Mouse (Mus musculus) midbrain, postnatal 0 days (tissue): ENCODE results near the gene Bbs7. TPM values are rescaled to one million over a fixed set of nuclear protein-coding genes. Genes with fewer than 3 reads are reported as not detected.

Source experiments
- ATAC-seq: fragments of 200-750 bp; cut with Nextera tagmentation; 2 replicates; pipeline ENCODE4 v1.8.0; 2017; ENCODE audit warnings: moderate number of reproducible peaks, mild to moderate bottlenecking, moderate TSS enrichment, moderate library complexity; ENCODE audit not compliant: low FRiP score
- DNase-seq: peaks from one replicate; pipeline ENCODE4 v3.0.0-alpha.2; 2015; ENCODE audit warnings: low spot score
- H3K27ac ChIP-seq: fragments of 300-500 bp; sonication (generic); 2 replicates; pipeline ENCODE4 v1.5.1; 2014; ENCODE audit warnings: low read depth, mild to moderate bottlenecking, low read length, mixed read lengths
- H3K27me3 ChIP-seq: fragments of 300-500 bp; sonication (generic); 2 replicates; pipeline ENCODE4 v1.6.1; 2014; ENCODE audit warnings: low read length, control low read depth, mixed read lengths; ENCODE audit not compliant: insufficient read depth
- H3K36me3 ChIP-seq: fragments of 300-500 bp; sonication (generic); 2 replicates; pipeline ENCODE4 v1.6.1; 2014; ENCODE audit warnings: low read length, control low read depth, mixed read lengths; ENCODE audit not compliant: insufficient read depth
- H3K4me1 ChIP-seq: fragments of 300-500 bp; sonication (generic); 2 replicates; pipeline ENCODE4 v1.6.1; 2014; ENCODE audit warnings: mild to moderate bottlenecking, control low read depth, antibody characterized with exemption, low read length, mixed read lengths; ENCODE audit not compliant: insufficient read depth
- H3K4me2 ChIP-seq: fragments of 300-500 bp; sonication (generic); 2 replicates; pipeline ENCODE4 v1.6.1; 2014; ENCODE audit warnings: low read depth, mild to moderate bottlenecking, low read length, mixed read lengths; ENCODE audit not compliant: poor library complexity, severe bottlenecking
- H3K4me3 ChIP-seq: fragments of 300-500 bp; sonication (generic); 2 replicates; pipeline ENCODE4 v1.5.1; 2014; ENCODE audit warnings: low read depth, mild to moderate bottlenecking, low read length, moderate library complexity
- H3K9ac ChIP-seq: fragments of 300-500 bp; sonication (generic); replicated peaks from 2 replicates; pipeline ENCODE4 v1.6.1; 2014; ENCODE audit warnings: mild to moderate bottlenecking, low read length, moderate library complexity, mixed read lengths; ENCODE audit not compliant: poor library complexity, severe bottlenecking
- H3K9me3 ChIP-seq: fragments of 300-500 bp; sonication (generic); 2 replicates; pipeline ENCODE4 v1.6.1; 2016; ENCODE audit warnings: low read length, control low read depth
- CTCF ChIP-seq: IDR thresholded peaks from 2 replicates; pipeline ENCODE4 v1.5.1; 2016; ENCODE audit warnings: antibody characterized with exemption, mild to moderate bottlenecking
- WGBS: fragments of 180-500 bp; shearing (Covaris S2); extraction: QIAGEN DNeasy Blood & Tissue Kit; methylation state at CpG from one replicate; pipeline ENCODE4 v1.1.7; 2014; 5-methylcytosine and 5-hydroxymethylcytosine counted together
- polyA plus RNA-seq: library from polyadenylated mRNA; unstranded; fragments of >200 nt; fragmentation: Nextera tagmentation; extraction: Ambion mirVana; gene quantifications from 2 replicates; pipeline ENCODE4 v1.2.1, GENCODE M21; 2015
- total RNA-seq: library from RNA; depleted of rRNA; stranded (reverse); fragments of >200 nt; gene quantifications from 2 replicates; pipeline ENCODE4 v1.2.3, GENCODE M21; 2014

Bbs7 gene
- total and polyA plus RNA-seq, 2 experiments from 2014 or later: 13.2 to 16.2 TPM

- DNase-seq: no peak
- no peak overlapping the region for H3K9ac ChIP-seq
- H3K27ac ChIP-seq: no peak overlapping the region
- H3K36me3 ChIP-seq: no peaks in the 10 kb centered on the region
- no peak overlapping the region for H3K4me3 ChIP-seq
- no peak overlapping the region for H3K4me2 ChIP-seq
- H3K27me3 ChIP-seq: no peaks in the 10 kb centered on the region
- no peaks in the 10 kb centered on the region for H3K9me3 ChIP-seq
- ATAC-seq: no peak
- 89% methylated on average over 2 of the region's 2 CpGs for WGBS
- TF ChIP-seq CTCF: no peak
- no peaks in the 10 kb centered on the region for H3K4me1 ChIP-seq
Measured at GRCm38 (mm10) chr3:36541399-36541798, 71.9 kb downstream of the Bbs7 start.

GRCm38 (mm10) chr3:36540756-36541155 is 72.5 kb downstream of the Bbs7 start:
- TF ChIP-seq CTCF: no peak
- Histone ChIP-seq H3K4me1 (no peaks in the 10 kb centered on the region), H3K9me3 (no peaks in the 10 kb centered on the region), H3K36me3 (no peaks in the 10 kb centered on the region), H3K4me2 (no peak overlapping the region), H3K27me3 (no peaks in the 10 kb centered on the region), H3K9ac (no peak overlapping the region), H3K27ac (no peak overlapping the region), H3K4me3 (no peak overlapping the region)
- ATAC-seq (no peak), DNase-seq (no peak)
- WGBS: 73% methylated on average over 2 of the region's 2 CpGs

- no peaks in the 10 kb centered on the region for H3K27me3 ChIP-seq
- H3K4me2 ChIP-seq: no peak overlapping the region
- H3K9ac ChIP-seq: no peak overlapping the region
- no peaks in the 10 kb centered on the region for H3K4me1 ChIP-seq
- no peak overlapping the region for H3K27ac ChIP-seq
- no peak overlapping the region for H3K4me3 ChIP-seq
- TF ChIP-seq CTCF: no peak
- WGBS: 87% methylated on average over 4 of the region's 4 CpGs
- no peak for DNase-seq
- ATAC-seq: no peak
- H3K9me3 ChIP-seq: no peaks in the 10 kb centered on the region
- no peaks in the 10 kb centered on the region for H3K36me3 ChIP-seq
Measured at GRCm38 (mm10) chr3:36537701-36538470, 75.4 kb downstream of the Bbs7 start.

GRCm38 (mm10) chr3:36536041-36536440 is 77.2 kb downstream of the Bbs7 start:
- Histone ChIP-seq H3K9ac (no peak overlapping the region), H3K27me3 (no peaks in the 10 kb centered on the region), H3K4me1 (no peaks in the 10 kb centered on the region), H3K36me3 (no peaks in the 10 kb centered on the region), H3K4me2 (no peak overlapping the region), H3K4me3 (no peak overlapping the region), H3K27ac (no peak overlapping the region), H3K9me3 (no peaks in the 10 kb centered on the region)
- no peak for ATAC-seq
- no peak for TF ChIP-seq CTCF
- 92% methylated on average over 12 of the region's 12 CpGs for WGBS
- DNase-seq: no peak

GRCm38 (mm10) chr3:36533201-36533672 is 80.0 kb downstream of the Bbs7 start:
- Histone ChIP-seq H3K9ac (no peak overlapping the region), H3K4me1 (no peaks in the 10 kb centered on the region), H3K4me2 (no peak overlapping the region), H3K27ac (no peak overlapping the region), H3K36me3 (no peaks in the 10 kb centered on the region), H3K4me3 (no peak overlapping the region), H3K27me3 (no peaks in the 10 kb centered on the region), H3K9me3 (no peaks in the 10 kb centered on the region)
- no peak for ATAC-seq
- no peak for DNase-seq
- no peak for TF ChIP-seq CTCF
- 0% methylated on average over 1 of the region's 1 CpGs for WGBS

GRCm38 (mm10) chr3:36532738-36533137 is 80.5 kb downstream of the Bbs7 start:
- H3K4me2 ChIP-seq: no peak overlapping the region
- H3K9me3 ChIP-seq: no peaks in the 10 kb centered on the region
- no peaks in the 10 kb centered on the region for H3K36me3 ChIP-seq
- ATAC-seq: no peak
- no peak for TF ChIP-seq CTCF
- no peak overlapping the region for H3K4me3 ChIP-seq
- no peaks in the 10 kb centered on the region for H3K27me3 ChIP-seq
- no peak for DNase-seq
- 44% methylated on average over 7 of the region's 7 CpGs for WGBS
- no peak overlapping the region for H3K27ac ChIP-seq
- no peak overlapping the region for H3K9ac ChIP-seq
- no peaks in the 10 kb centered on the region for H3K4me1 ChIP-seq
